In the genomic region with DNA sequence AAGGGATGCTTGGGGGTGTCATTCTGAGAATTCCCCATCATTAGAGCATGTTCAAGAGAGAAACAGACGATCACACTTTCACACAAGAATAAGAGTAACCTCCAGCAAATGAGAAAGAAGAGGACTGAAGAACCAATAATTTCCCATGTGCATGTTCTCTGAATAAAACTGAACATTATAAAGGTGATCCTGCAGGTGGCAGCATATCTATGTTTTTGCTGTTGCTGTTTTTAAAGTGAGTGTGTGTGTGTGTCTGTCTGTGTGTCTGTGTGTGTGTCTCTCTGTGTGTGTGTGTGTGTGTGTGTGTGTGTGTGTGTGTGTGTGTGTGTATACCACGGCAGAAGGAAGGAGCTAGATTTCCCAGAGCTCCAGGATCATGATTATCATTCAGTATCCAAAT, we compare ENCODE assay signal across 12 mouse cellular contexts. TPM values are rescaled to one million over a fixed set of nuclear protein-coding genes. Genes with fewer than 3 reads are reported as not detected.
DNase-seq lines count a peak whose midpoint lies in the region; ATAC-seq and TF ChIP-seq lines count a peak whose summit lies in the region.
"Had no signal": no experiment of that assay in that cellular context is flagged by ENCODE, and none has a peak within 500 bp of the region (broad histone marks: within the 10 kb centered on the region; RNA-seq: fewer than 3 reads in every experiment).

No protein-coding gene starts in this region.

- no peaks in the 10 kb centered on the region for H3K9me3 ChIP-seq in hindbrain, embryonic 16.5 days (ENCODE audit: control insufficient read depth, low read length)
- H3K9me3 ChIP-seq: forebrain, embryonic 15.5 days; lung, embryonic 15.5 days had no signal

- no peak overlapping the region for H3K9ac ChIP-seq in hindbrain, embryonic 16.5 days (ENCODE audit: low read depth, low read length)
- H3K9ac ChIP-seq: forebrain, embryonic 15.5 days; lung, embryonic 15.5 days had no signal

- no peaks in the 10 kb centered on the region for H3K36me3 ChIP-seq in hindbrain, embryonic 16.5 days (ENCODE audit: control insufficient read depth, insufficient read depth, low read length)
- H3K36me3 ChIP-seq: forebrain, embryonic 15.5 days; lung, embryonic 15.5 days had no signal

- peak; percentile 32; the same call in 1 of the 2 replicates for TF ChIP-seq CTCF in gastrocnemius, adult 2 months (IDR thresholded peaks at IDR 0.05)
- peak; percentile 18; the same call in 1 of the 2 replicates for TF ChIP-seq CTCF in left cerebral cortex, adult 2 months (IDR thresholded peaks at IDR 0.05)

- no peak overlapping the region for H3K4me2 ChIP-seq in hindbrain, embryonic 16.5 days (ENCODE audit: low read length)
- H3K4me2 ChIP-seq: forebrain, embryonic 15.5 days; lung, embryonic 15.5 days had no signal

- H3K4me3 ChIP-seq in gastrocnemius, adult 2 months, result no peak overlapping the region
- H3K4me3 ChIP-seq in left cerebral cortex, adult 2 months, result no peak overlapping the region
- no peak overlapping the region for H3K4me3 ChIP-seq in hindbrain, embryonic 16.5 days (ENCODE audit: low read length)
- H3K4me3 ChIP-seq: forebrain, embryonic 15.5 days; lung, embryonic 15.5 days had no signal

- 92% methylated on average over 1 of the region's 2 CpGs for WGBS in hindbrain, embryonic 16.5 days

- DNase-seq in gastrocnemius, adult 2 months, result no peak
- no peak for DNase-seq in gastrocnemius, adult 18-20 months (ENCODE audit: low spot score)
- no peak for DNase-seq in left cerebral cortex, adult 2 months (ENCODE audit: extremely low spot score in 1 of 2, low spot score in 2 of 2)
- no peak for DNase-seq in left cerebral cortex, adult 9 months (ENCODE audit: low spot score in 2 of 2)
- DNase-seq in 3T3-L1 (ENCODE audit: low read depth, low spot score) (peak; percentile 38), adipocyte (ENCODE audit: low spot score) (peak; percentile 20)
- no peak for DNase-seq in layer of hippocampus, postnatal 36 days
- DNase-seq: adrenal gland, postnatal 10 days; layer of hippocampus, adult 9-11 months had no signal

- intact Hi-C loops in gastrocnemius, adult 2 months (cut with DNase I), result loop anchor here (5.0 kb wide), 1 partner anchor 212 kb away; no protein-coding TSS in a partner anchor
- intact Hi-C loops in left cerebral cortex, adult 2 months (cut with DNase I), result loop anchor here (5.0 kb wide), 1 partner anchor 217 kb away; no protein-coding TSS in a partner anchor

- H3K27ac ChIP-seq in gastrocnemius, adult 2 months, result no peak overlapping the region
- no peak overlapping the region for H3K27ac ChIP-seq in left cerebral cortex, adult 2 months
- H3K27ac ChIP-seq in hindbrain, embryonic 16.5 days (ENCODE audit: low read depth, low read length), result no peak overlapping the region
- H3K27ac ChIP-seq: forebrain, embryonic 15.5 days; lung, embryonic 15.5 days had no signal

- no peak for ATAC-seq in hindbrain, embryonic 16.5 days
- ATAC-seq: forebrain, embryonic 15.5 days had no signal

- H3K4me1 ChIP-seq in hindbrain, embryonic 16.5 days (ENCODE audit: control insufficient read depth, insufficient read depth, low read depth, low read length), result no peaks in the 10 kb centered on the region
- H3K4me1 ChIP-seq: forebrain, embryonic 15.5 days; lung, embryonic 15.5 days had no signal

- no peaks in the 10 kb centered on the region for H3K27me3 ChIP-seq in hindbrain, embryonic 16.5 days (replicated peaks; ENCODE audit: control insufficient read depth, insufficient read depth, low read length)
- H3K27me3 ChIP-seq: forebrain, embryonic 15.5 days; lung, embryonic 15.5 days had no signal

RNA-seq across cellular contexts. Expression of gene Kcne1l, which starts 19.7 kb away (rescaled TPM):
- under 1 TPM in 1 of 2 experiments, not detected in 1; 0.31 TPM for total RNA-seq in gastrocnemius, adult 2 months (2021)
- total RNA-seq in gastrocnemius, adult 18-20 months (2021), result under 1 TPM in 1 of 2 experiments, not detected in 1; 0.33 TPM
- total RNA-seq in left cerebral cortex, adult 2 months (2021), result 1 to 10 TPM; 2.1 TPM
- polyA plus RNA-seq in hindbrain, embryonic 16.5 days (2015; fragmentation: Nextera tagmentation; extraction: Ambion mirVana), result 43.7 and 48.9 TPM in 2 replicates
- total RNA-seq in layer of hippocampus, postnatal 36 days (2021), result 1 to 10 TPM; 3.4 to 3.9 TPM

Comparison
In these comparisons a context has a peak if more than half of its experiments do, and no peak if none do; other contexts are left out.
1. DNase-seq: peak in 3T3-L1 (single experiment) and adipocyte (single experiment); none in gastrocnemius, adult 2 months (single experiment), gastrocnemius, adult 18-20 months (single experiment), left cerebral cortex, adult 2 months (0 of 2), left cerebral cortex, adult 9 months (0 of 2) and layer of hippocampus, postnatal 36 days (0 of 2).